Mouse (Mus musculus) heart, embryonic 12.5 days (tissue): ENCODE data around the gene Cacng8. TPM values are rescaled to one million over a fixed set of nuclear protein-coding genes. Genes with fewer than 3 reads are reported as not detected.
"Not testable (repeated sequence)": the region's sequence is repeated elsewhere in the genome, so short reads cannot be mapped to it uniquely, and the experiment has no call there.

Experiments
- ATAC-seq: fragments of 200-750 bp; cut with Nextera tagmentation; 2 replicates; pipeline ENCODE4 v1.8.0; 2017; ENCODE audit warnings: moderate TSS enrichment, moderate library complexity; ENCODE audit not compliant: insufficient number of reproducible peaks, low FRiP score
- H3K27ac ChIP-seq: fragments of 300-500 bp; sonication (generic); 2 replicates; pipeline ENCODE4 v1.5.1; 2016; ENCODE audit warnings: mild to moderate bottlenecking, moderate library complexity; ENCODE audit not compliant: poor library complexity, severe bottlenecking
- H3K27me3 ChIP-seq: fragments of 300-500 bp; sonication (generic); replicated peaks from 2 replicates; pipeline ENCODE4 v1.6.1; 2016; ENCODE audit warnings: mild to moderate bottlenecking, moderate library complexity
- H3K36me3 ChIP-seq: fragments of 300-500 bp; sonication (generic); 2 replicates; pipeline ENCODE4 v1.6.1; 2016; ENCODE audit warnings: mild to moderate bottlenecking, moderate library complexity
- H3K4me1 ChIP-seq: fragments of 300-500 bp; sonication (generic); replicated peaks from 2 replicates; pipeline ENCODE4 v1.6.1; 2016; ENCODE audit warnings: mild to moderate bottlenecking
- H3K4me2 ChIP-seq: fragments of 300-500 bp; sonication (generic); 2 replicates; pipeline ENCODE4 v1.6.1; 2016; ENCODE audit warnings: mild to moderate bottlenecking, moderate library complexity
- H3K4me3 ChIP-seq: fragments of 300-500 bp; sonication (generic); 2 replicates; pipeline ENCODE4 v1.5.1; 2016; ENCODE audit warnings: mild to moderate bottlenecking
- H3K9ac ChIP-seq: fragments of 300-500 bp; sonication (generic); 2 replicates; pipeline ENCODE4 v1.6.1; 2016; ENCODE audit warnings: mild to moderate bottlenecking, moderate library complexity
- H3K9me3 ChIP-seq: fragments of 300-500 bp; sonication (generic); replicated peaks from 2 replicates; pipeline ENCODE4 v1.6.1; 2016; ENCODE audit warnings: mild to moderate bottlenecking, moderate library complexity
- WGBS: fragments of 180-500 bp; shearing (Covaris S2); methylation state at CpG from one replicate; pipeline ENCODE4 v1.1.7; 2016; 5-methylcytosine and 5-hydroxymethylcytosine counted together
- polyA plus RNA-seq: library from polyadenylated mRNA; unstranded; fragments of >200 nt; fragmentation: Nextera tagmentation; extraction: Ambion mirVana; gene quantifications from 2 replicates; pipeline ENCODE4 v1.2.1, GENCODE M21; 2016

Gene Cacng8
- polyA plus RNA-seq, 1 experiment from 2014 or later: 1.6 TPM

- H3K4me2 ChIP-seq: no peak overlapping the region; the same call in 1 of the 2 replicates
- no peak overlapping the region for H3K9ac ChIP-seq
- peaks cover 21% of the 10 kb centered on the region for H3K4me1 ChIP-seq
- H3K27me3 ChIP-seq: peaks cover 9% of the 10 kb centered on the region; the same call in 1 of the 2 replicates
- no peaks in the 10 kb centered on the region for H3K9me3 ChIP-seq
- ATAC-seq: no peak
- H3K36me3 ChIP-seq: no peaks in the 10 kb centered on the region
- WGBS: 85% methylated on average over 18 of the region's 18 CpGs
- H3K27ac ChIP-seq: no peak overlapping the region
- no peak overlapping the region for H3K4me3 ChIP-seq
These were observed 2.7 kb upstream of the Cacng8 start for GRCm38 (mm10) chr7:3387761-3388160.

- Histone ChIP-seq H3K9me3 (no peaks in the 10 kb centered on the region), H3K36me3 (no peaks in the 10 kb centered on the region), H3K27ac (no peak overlapping the region), H3K27me3 (peaks cover 9% of the 10 kb centered on the region; the same call in 1 of the 2 replicates), H3K9ac (no peak overlapping the region), H3K4me2 (peak overlapping the region; percentile 61; the same call in 1 of the 2 replicates), H3K4me1 (peaks cover 21% of the 10 kb centered on the region), H3K4me3 (no peak overlapping the region)
- ATAC-seq: no peak
- WGBS: 34% methylated on average over 6 of the region's 6 CpGs
These were observed 1.6 kb upstream of the Cacng8 start for GRCm38 (mm10) chr7:3388885-3389284.

GRCm38 (mm10) chr7:3389444-3390412 is 755 bp upstream of the Cacng8 start:
- peaks cover 3% of the 10 kb centered on the region; the same call in 1 of the 2 replicates for H3K36me3 ChIP-seq
- H3K4me2 ChIP-seq: peak overlapping the region; percentile 61
- WGBS: 2% methylated on average over 17 of the region's 17 CpGs
- H3K4me3 ChIP-seq: peak overlapping the region; percentile 35
- peak overlapping the region; percentile 21; the same call in 1 of the 2 replicates for H3K27ac ChIP-seq
- peaks cover 21% of the 10 kb centered on the region for H3K4me1 ChIP-seq
- H3K27me3 ChIP-seq: peaks cover 9% of the 10 kb centered on the region; the same call in 1 of the 2 replicates
- H3K9ac ChIP-seq: no peak overlapping the region
- 0 out of 2 replicates have a peak, but pooled peaks have one; percentile 33 for ATAC-seq
- H3K9me3 ChIP-seq: 0 out of 2 replicates have a peak, but pooled peaks cover 4% of the 10 kb centered on the region

GRCm38 (mm10) chr7:3391081-3391451 is 583 bp downstream of the Cacng8 start:
- Histone ChIP-seq H3K27me3 (peaks cover 9% of the 10 kb centered on the region; the same call in 1 of the 2 replicates), H3K9ac (no peak overlapping the region), H3K9me3 (0 out of 2 replicates have a peak, but pooled peaks cover 4% of the 10 kb centered on the region), H3K27ac (no peak overlapping the region), H3K4me2 (peak overlapping the region; percentile 61), H3K4me3 (peak overlapping the region; percentile 35), H3K4me1 (peaks cover 21% of the 10 kb centered on the region), H3K36me3 (peaks cover 3% of the 10 kb centered on the region; the same call in 1 of the 2 replicates)
- 3% methylated on average over 12 of the region's 12 CpGs for WGBS
- no peak for ATAC-seq

GRCm38 (mm10) chr7:3391809-3392208 is 1.3 kb downstream of the Cacng8 start:
- peaks cover 21% of the 10 kb centered on the region for H3K4me1 ChIP-seq
- H3K9me3 ChIP-seq: 0 out of 2 replicates have a peak, but pooled peaks cover 4% of the 10 kb centered on the region
- no peak overlapping the region for H3K27ac ChIP-seq
- peaks cover 3% of the 10 kb centered on the region; the same call in 1 of the 2 replicates for H3K36me3 ChIP-seq
- no peak overlapping the region for H3K9ac ChIP-seq
- H3K27me3 ChIP-seq: peaks cover 9% of the 10 kb centered on the region; the same call in 1 of the 2 replicates
- H3K4me3 ChIP-seq: no peak overlapping the region
- peak overlapping the region; percentile 20 for H3K4me2 ChIP-seq
- ATAC-seq: 0 out of 2 replicates have a peak, but pooled peaks have one; percentile 30
- 22% methylated on average over 4 of the region's 4 CpGs for WGBS

GRCm38 (mm10) chr7:3397355-3397754 is 6.9 kb downstream of the Cacng8 start:
- Histone ChIP-seq H3K27me3 (no peaks in the 10 kb centered on the region), H3K4me2 (no peak overlapping the region), H3K4me3 (no peak overlapping the region), H3K9me3 (0 out of 2 replicates have a peak, but pooled peaks cover 4% of the 10 kb centered on the region), H3K4me1 (no peaks in the 10 kb centered on the region), H3K27ac (no peak overlapping the region), H3K9ac (no peak overlapping the region), H3K36me3 (peaks cover 3% of the 10 kb centered on the region; the same call in 1 of the 2 replicates)
- 72% methylated on average over 10 of the region's 10 CpGs for WGBS
- ATAC-seq: no peak

- ATAC-seq: no peak
- 58% methylated on average over 7 of the region's 7 CpGs for WGBS
These were observed 7.3 kb downstream of the Cacng8 start for GRCm38 (mm10) chr7:3397797-3398196.

GRCm38 (mm10) chr7:3398363-3398762 is 7.9 kb downstream of the Cacng8 start:
- WGBS: 89% methylated on average over 8 of the region's 8 CpGs
- not testable (repeated sequence) for ATAC-seq, H3K4me2 ChIP-seq, H3K27me3 ChIP-seq, H3K36me3 ChIP-seq, H3K4me3 ChIP-seq, H3K9ac ChIP-seq, H3K27ac ChIP-seq, H3K4me1 ChIP-seq, H3K9me3 ChIP-seq

More at GRCm38 (mm10) chr7:3397797-3398196, 7.3 kb downstream of the Cacng8 start:
- Histone ChIP-seq H3K36me3 (peaks cover 3% of the 10 kb centered on the region; the same call in 1 of the 2 replicates), H3K9me3 (0 out of 2 replicates have a peak, but pooled peaks cover 4% of the 10 kb centered on the region), H3K4me2 (no peak overlapping the region), H3K9ac (no peak overlapping the region), H3K4me1 (no peaks in the 10 kb centered on the region), H3K27me3 (no peaks in the 10 kb centered on the region), H3K4me3 (no peak overlapping the region), H3K27ac (no peak overlapping the region)

- Histone ChIP-seq H3K9ac (no peak overlapping the region), H3K27me3 (no peaks in the 10 kb centered on the region), H3K4me2 (no peak overlapping the region), H3K27ac (no peak overlapping the region), H3K36me3 (no peaks in the 10 kb centered on the region), H3K4me3 (no peak overlapping the region), H3K9me3 (no peaks in the 10 kb centered on the region), H3K4me1 (no peaks in the 10 kb centered on the region)
- no peak for ATAC-seq
These were observed 9.5 kb downstream of the Cacng8 start for GRCm38 (mm10) chr7:3399937-3400336.

- Histone ChIP-seq H3K27me3 (peaks cover 40% of the 10 kb centered on the region), H3K9me3 (no peaks in the 10 kb centered on the region), H3K4me2 (no peak overlapping the region), H3K9ac (no peak overlapping the region), H3K36me3 (no peaks in the 10 kb centered on the region), H3K4me3 (no peak overlapping the region), H3K4me1 (peaks cover 4% of the 10 kb centered on the region), H3K27ac (no peak overlapping the region)
- ATAC-seq: no peak
- WGBS: 56% methylated on average over 11 of the region's 11 CpGs
These were observed 19.4 kb downstream of the Cacng8 start for GRCm38 (mm10) chr7:3409729-3410520.
